Mouse (Mus musculus) neutrophil, adult 65 days (primary cell): ENCODE measurements around the gene Thop1. TPM values are rescaled to one million over a fixed set of nuclear protein-coding genes. Genes with fewer than 3 reads are reported as not detected.

ENCODE experiments used
- total RNA-seq: library from RNA; stranded (reverse); gene quantifications from 2 replicates; pipeline ENCODE4 v1.2.4, GENCODE M21; 2023

The Thop1 gene
- total RNA-seq, result 4.0 TPM in 2 replicates

DNA sequence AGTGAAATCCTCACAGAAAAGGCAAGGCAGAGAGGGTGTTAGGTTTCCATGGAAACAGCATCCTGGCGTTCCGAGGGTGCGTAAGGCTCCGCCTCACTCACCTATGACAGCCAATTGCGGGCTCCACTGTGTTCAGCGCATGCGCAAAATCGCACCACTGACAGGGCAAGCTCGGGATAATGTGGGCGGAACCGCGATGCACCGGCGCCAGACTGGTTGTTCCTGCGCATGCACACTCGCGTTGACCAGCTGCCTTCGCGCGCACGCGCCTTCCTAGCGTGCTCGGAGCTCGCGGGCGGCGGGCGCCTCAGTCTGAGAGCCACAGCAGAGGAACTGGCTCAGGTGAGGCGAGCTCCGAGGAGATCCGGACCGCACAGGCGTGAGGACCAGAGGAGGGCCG is at the start of gene Thop1:
TSS of gene Thop1 (plus strand) at position 200 of the 400 bp plus-strand sequence.

DNA sequence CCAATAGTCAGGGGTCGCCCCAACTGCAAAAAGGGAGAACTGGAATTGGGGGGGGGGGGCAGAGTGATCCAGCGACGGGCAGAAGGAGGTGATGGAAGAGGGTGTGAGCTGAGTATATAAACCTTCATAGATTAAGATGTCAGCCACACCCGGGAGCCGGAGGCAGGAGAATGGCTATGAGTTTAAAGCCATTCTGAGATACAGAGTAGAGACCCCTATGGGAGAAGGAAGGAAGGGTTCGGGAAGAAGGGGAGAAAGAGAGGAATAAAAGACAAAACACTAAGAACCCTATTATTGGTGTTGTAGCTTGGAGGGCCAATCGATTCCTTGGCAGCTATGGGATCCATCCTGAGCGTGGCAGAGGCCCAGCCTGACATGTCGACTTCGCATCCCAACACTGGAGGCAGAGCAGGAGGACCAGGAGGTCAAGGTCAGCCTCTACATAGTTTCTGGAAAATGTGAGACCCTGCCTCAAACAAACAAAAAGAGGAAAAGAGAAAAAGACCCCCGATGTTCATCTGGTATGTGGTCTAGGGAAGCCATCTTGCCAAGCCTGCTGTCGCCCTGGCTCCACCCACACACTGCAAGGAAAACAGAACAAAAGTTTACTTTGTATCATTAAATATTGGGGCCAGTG is 44.1 kb upstream of the Thop1 start, which contains the start of gene Diras1:
TSS of gene Diras1 (minus strand) at position 24 of the 637 bp plus-strand sequence.

DNA sequence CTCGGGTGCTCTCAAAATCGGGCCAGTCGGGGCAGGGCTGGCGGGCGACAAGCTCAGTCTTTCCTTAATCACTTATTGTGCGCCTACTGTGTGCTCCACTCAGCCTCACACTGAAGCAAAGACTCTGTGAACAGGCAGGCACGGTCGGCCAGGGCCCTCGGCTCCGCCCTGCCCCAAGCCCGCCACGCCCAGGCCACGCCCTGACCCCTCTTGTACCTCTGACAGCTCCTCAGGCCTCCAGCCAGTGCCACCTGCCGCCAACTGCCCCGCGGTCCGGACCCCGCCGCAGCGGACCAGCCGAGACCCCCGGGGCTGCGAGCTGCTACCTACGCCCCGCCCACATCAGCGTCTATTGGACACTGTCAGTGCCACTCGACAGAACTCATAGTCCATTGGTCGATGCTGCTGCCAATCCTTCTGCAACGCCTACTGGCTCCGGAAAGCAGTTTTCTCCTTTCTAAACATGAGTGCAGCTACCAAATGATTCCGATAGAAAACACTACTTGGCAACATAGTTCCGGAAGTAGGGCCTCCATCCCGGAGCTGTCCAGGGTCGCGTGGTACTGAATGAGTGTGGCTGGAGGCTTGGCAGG is 32.8 kb upstream of the Thop1 start, which contains the start of gene Slc39a3:
TSS of gene Slc39a3 (minus strand) at position 439 of the 593 bp plus-strand sequence.

DNA sequence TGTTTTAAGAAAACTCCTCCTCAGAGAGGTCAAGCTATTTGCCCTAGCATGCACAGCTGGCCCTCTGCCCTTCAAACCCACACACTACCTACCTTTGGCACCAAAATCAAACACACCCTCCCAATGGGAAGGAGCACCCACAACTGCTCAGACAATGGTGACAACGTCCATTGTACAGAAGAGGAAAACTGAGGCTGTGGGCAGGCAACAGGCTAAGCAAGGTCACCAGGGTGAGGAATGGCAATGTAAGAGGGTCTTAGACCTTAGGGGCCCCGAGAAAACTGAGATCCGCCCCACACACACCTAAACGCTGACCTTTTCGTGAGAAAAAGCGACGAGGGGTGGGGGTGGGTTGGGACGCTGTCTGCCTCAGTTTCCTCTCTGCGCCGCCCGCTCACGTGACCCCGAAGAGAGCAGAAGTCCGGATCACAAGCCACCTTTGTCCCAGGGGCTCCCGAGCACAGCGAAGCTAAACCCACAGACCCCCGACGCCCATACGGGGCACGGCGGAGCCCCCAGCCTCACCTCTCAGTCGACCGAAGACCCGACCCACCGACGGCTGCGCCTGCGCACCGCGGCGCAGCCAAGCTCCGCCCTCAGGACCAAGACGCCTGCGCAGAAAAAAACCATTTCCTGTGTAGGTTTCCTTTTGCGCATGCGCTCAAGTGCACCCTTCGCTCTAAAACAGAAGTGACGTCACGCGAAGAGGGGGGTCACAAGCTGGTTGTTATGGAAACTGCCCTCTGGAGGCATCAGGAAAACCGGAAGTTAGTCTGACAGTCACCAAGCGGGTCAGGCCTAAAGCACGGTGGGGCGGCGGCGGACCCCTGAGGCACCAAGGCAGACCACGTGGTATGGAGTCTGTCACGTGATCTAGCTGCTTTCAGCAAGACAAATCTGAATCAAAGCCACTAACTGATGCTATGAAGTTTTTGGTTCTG is 10.0 kb upstream of the Thop1 start, which contains the start of gene Sgta:
TSS of gene Sgta (minus strand) at position 579 of the 941 bp plus-strand sequence.

DNA sequence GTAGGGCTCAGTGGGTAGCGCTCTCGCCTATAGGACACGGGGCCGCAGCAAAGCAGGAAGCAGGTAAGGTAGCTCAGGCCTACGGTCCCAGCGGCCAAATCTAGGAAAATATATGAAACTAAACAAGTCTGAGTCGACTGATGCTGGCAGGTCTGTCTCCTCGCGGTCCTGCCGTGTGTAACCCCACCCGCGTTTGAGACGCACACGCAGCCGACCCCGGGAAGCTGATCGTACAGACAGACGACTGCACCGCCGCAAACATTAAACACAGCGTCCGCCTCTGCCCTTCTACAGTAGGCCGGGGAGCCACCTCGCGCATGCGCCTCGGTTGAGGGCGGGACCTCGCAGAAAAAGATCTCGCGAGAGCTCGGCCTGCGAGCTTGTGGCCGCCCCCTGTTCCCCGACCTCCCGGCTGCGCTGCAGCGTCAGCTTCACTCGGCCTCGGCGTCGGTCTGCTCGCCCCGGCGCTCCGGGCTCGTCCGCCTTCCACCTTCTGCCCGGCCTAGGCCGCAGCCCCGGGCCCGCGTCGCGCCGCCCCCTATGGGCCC is 35.8 kb downstream of the Thop1 start, which contains the start of gene Map2k2:
TSS of gene Map2k2 (plus strand) at position 351 of the 548 bp plus-strand sequence.

Other genes with a start within 250 kb of the Thop1 start
- gene Oaz1, start 243.4 kb upstream of the Thop1 start, total RNA-seq, result 506 and 673 TPM in 2 replicates
- gene Lingo3, start 226.0 kb upstream of the Thop1 start, total RNA-seq, result not detected in 2 replicates
- gene Lsm7, start 214.8 kb upstream of the Thop1 start, total RNA-seq, result 10.1 and 19.3 TPM in 2 replicates
- gene Sppl2b, start 214.8 kb upstream of the Thop1 start, total RNA-seq, result 14.0 and 15.8 TPM in 2 replicates
- gene Tmprss9, start 198.2 kb upstream of the Thop1 start, total RNA-seq, result not detected in 2 replicates
- gene Timm13, start 169.1 kb upstream of the Thop1 start, total RNA-seq, result 35.2 and 38.8 TPM in 2 replicates
- 17.8 and 24.7 TPM in 2 replicates for gene Lmnb2, start 151.8 kb upstream of the Thop1 start, total RNA-seq
- gene Gadd45b, start 140.0 kb upstream of the Thop1 start, total RNA-seq, result 50.6 and 86.7 TPM in 2 replicates
- 0.23 and 0.92 TPM in 2 replicates for gene Gng7, start 55.1 kb upstream of the Thop1 start, total RNA-seq
- gene Diras1, start 44.4 kb upstream of the Thop1 start, total RNA-seq, result not detected in 2 replicates
- gene Slc39a3, start 32.6 kb upstream of the Thop1 start, total RNA-seq, result 11.5 and 13.1 TPM in 2 replicates
- gene Sgta, start 9.9 kb upstream of the Thop1 start, total RNA-seq, result 47.2 and 56.7 TPM in 2 replicates
- 0.25 and 0.34 TPM in 2 replicates for gene Creb3l3, start 28.8 kb downstream of the Thop1 start, total RNA-seq
- gene Map2k2, start 35.9 kb downstream of the Thop1 start, total RNA-seq, result 72.4 and 96.2 TPM in 2 replicates
- gene Zbtb7a, start 65.2 kb downstream of the Thop1 start, total RNA-seq, result 58.8 and 72.8 TPM in 2 replicates
- 27.7 and 33.9 TPM in 2 replicates for gene Pias4, start 97.9 kb downstream of the Thop1 start, total RNA-seq
- 599 and 665 TPM in 2 replicates for gene Eef2, start 106.6 kb downstream of the Thop1 start, total RNA-seq
- 22.3 and 31.6 TPM in 2 replicates for gene Dapk3, start 113.0 kb downstream of the Thop1 start, total RNA-seq
- gene 4930442H23Rik, start 113.8 kb downstream of the Thop1 start, total RNA-seq, result not detected in 2 replicates
- gene Nmrk2, start 132.0 kb downstream of the Thop1 start, total RNA-seq, result not detected in 2 replicates
- gene Atcay, start 160.8 kb downstream of the Thop1 start, total RNA-seq, result not detected in 2 replicates
- 0.14 and 0.54 TPM in 2 replicates for gene Zfr2, start 163.1 kb downstream of the Thop1 start, total RNA-seq
- 5.3 and 8.3 TPM in 2 replicates for gene Matk, start 182.9 kb downstream of the Thop1 start, total RNA-seq
- gene Mrpl54, start 196.9 kb downstream of the Thop1 start, total RNA-seq, result 20.7 and 28.0 TPM in 2 replicates
- gene Apba3, start 196.9 kb downstream of the Thop1 start, total RNA-seq, result 21.8 and 26.0 TPM in 2 replicates
- 6.9 and 8.6 TPM in 2 replicates for gene Tjp3, start 221.5 kb downstream of the Thop1 start, total RNA-seq
- 89.4 and 124 TPM in 2 replicates for gene Pip5k1c, start 222.9 kb downstream of the Thop1 start, total RNA-seq